Comparison of ENCODE assay signal across 8 mouse cellular contexts in genomic region chrX:151802956-151803776, GRCm38 (mm10). TPM values are rescaled to one million over a fixed set of nuclear protein-coding genes. Genes with fewer than 3 reads are reported as not detected.
DNase-seq lines count a peak whose midpoint lies in the region; ATAC-seq lines count a peak whose summit lies in the region.

No protein-coding gene starts in this region.

- no peaks in the 10 kb centered on the region for H3K9me3 ChIP-seq in heart, embryonic 13.5 days
- H3K9me3 ChIP-seq in liver, embryonic 12.5 days (replicated peaks): no peaks in the 10 kb centered on the region
- no peaks in the 10 kb centered on the region for H3K9me3 ChIP-seq in stomach, embryonic 15.5 days

- WGBS in heart, embryonic 13.5 days: 12% methylated on average over 77 of the region's 77 CpGs
- 10% methylated on average over 75 of the region's 77 CpGs for WGBS in liver, embryonic 12.5 days (ENCODE audit: insufficient replicate concordance)
- 23% methylated on average over 77 of the region's 77 CpGs for WGBS in stomach, embryonic 15.5 days

- H3K27me3 ChIP-seq in heart, embryonic 13.5 days (replicated peaks): no peaks in the 10 kb centered on the region
- 0 out of 2 replicates have a peak, but pooled peaks cover 5% of the 10 kb centered on the region for H3K27me3 ChIP-seq in liver, embryonic 12.5 days (replicated peaks)
- no peaks in the 10 kb centered on the region for H3K27me3 ChIP-seq in stomach, embryonic 15.5 days (replicated peaks)

- DNase-seq in CD4-positive, CD25-positive, alpha-beta regulatory T cell, adult 2 months (ENCODE audit: low read depth, low spot score): peak; percentile 97
- DNase-seq in fat pad, adult 2 months (ENCODE audit: extremely low read depth, low read depth, low spot score): peak; percentile 80
- DNase-seq in kidney, postnatal 10 days: peak; percentile 95
- peak; percentile 92 to 93 for DNase-seq in natural killer cell, adult 2 months (ENCODE audit: low spot score in 2 of 2)

- peak overlapping the region; percentile 87 for H3K9ac ChIP-seq in heart, embryonic 13.5 days
- H3K9ac ChIP-seq in liver, embryonic 12.5 days: peak overlapping the region; percentile 77
- peak overlapping the region; percentile 39; the same call in 1 of the 2 replicates for H3K9ac ChIP-seq in stomach, embryonic 15.5 days

- no peaks in the 10 kb centered on the region for H3K36me3 ChIP-seq in heart, embryonic 13.5 days
- H3K36me3 ChIP-seq in liver, embryonic 12.5 days: peaks cover 2% of the 10 kb centered on the region; the same call in 1 of the 2 replicates
- no peaks in the 10 kb centered on the region for H3K36me3 ChIP-seq in stomach, embryonic 15.5 days

- peak overlapping the region; percentile 90 for H3K27ac ChIP-seq in brown adipose tissue, adult 24 weeks (replicated peaks; ENCODE audit: low read depth, low read length)
- peak overlapping the region; percentile 95 for H3K27ac ChIP-seq in heart, embryonic 13.5 days (replicated peaks)
- H3K27ac ChIP-seq in liver, embryonic 12.5 days: peak overlapping the region; percentile 93
- peak overlapping the region; percentile 95 for H3K27ac ChIP-seq in stomach, embryonic 15.5 days

- H3K4me2 ChIP-seq in heart, embryonic 13.5 days: peak overlapping the region; percentile 72
- peak overlapping the region; percentile 77 for H3K4me2 ChIP-seq in liver, embryonic 12.5 days
- peak overlapping the region; percentile 49 for H3K4me2 ChIP-seq in stomach, embryonic 15.5 days

- H3K4me3 ChIP-seq in brown adipose tissue, adult 24 weeks (ENCODE audit: insufficient read depth, low read depth, low read length): peak overlapping the region; percentile 81
- H3K4me3 ChIP-seq in heart, embryonic 13.5 days: peak overlapping the region; percentile 67
- peak overlapping the region; percentile 68 for H3K4me3 ChIP-seq in liver, embryonic 12.5 days
- H3K4me3 ChIP-seq in stomach, embryonic 15.5 days (replicated peaks): peak overlapping the region; percentile 53

- peaks cover 2% of the 10 kb centered on the region for H3K4me1 ChIP-seq in brown adipose tissue, adult 24 weeks (ENCODE audit: control insufficient read depth, insufficient read depth, insufficient read length, low read length)
- H3K4me1 ChIP-seq in heart, embryonic 13.5 days: peaks cover 4% of the 10 kb centered on the region; the same call in 1 of the 2 replicates
- peaks cover 9% of the 10 kb centered on the region for H3K4me1 ChIP-seq in liver, embryonic 12.5 days
- H3K4me1 ChIP-seq in stomach, embryonic 15.5 days: no peaks in the 10 kb centered on the region

- ATAC-seq in heart, embryonic 13.5 days (ENCODE audit: extremely low read depth, insufficient number of reproducible peaks, low FRiP score, low TSS enrichment): peak; percentile 87
- peak; percentile 87 for ATAC-seq in liver, embryonic 12.5 days
- peak; percentile 92 for ATAC-seq in stomach, embryonic 15.5 days (ENCODE audit: insufficient read depth, low FRiP score, low read depth)

RNA-seq across cellular contexts. Expression of gene Huwe1, which starts 2.6 kb away (rescaled TPM):
- polyA plus RNA-seq in brown adipose tissue, adult 24 weeks (2012; ENCODE audit: insufficient read depth, insufficient read length, missing spikeins): 33.4 and 44.0 TPM in 2 replicates
- polyA plus RNA-seq in heart, embryonic 13.5 days (2015; fragmentation: Nextera tagmentation; extraction: Ambion mirVana): 31.4 and 34.5 TPM in 2 replicates
- polyA plus RNA-seq in liver, embryonic 12.5 days (2016; fragmentation: Nextera tagmentation; extraction: Ambion mirVana): 25.7 and 26.0 TPM in 2 replicates
- polyA plus RNA-seq in stomach, embryonic 15.5 days (2015; fragmentation: Nextera tagmentation; extraction: Ambion mirVana): 40.7 and 52.0 TPM in 2 replicates

Comparison
In these comparisons a context has a peak if more than half of its experiments do, and no peak if none do; other contexts are left out.
1. Peak in every context shown above with its lines: DNase-seq, ATAC-seq, H3K4me3 ChIP-seq and H3K27ac ChIP-seq.